Mouse (Mus musculus) liver, adult 2 months (tissue): Measurements from ENCODE around the gene Exoc3l.

ENCODE experiments used
- CTCF ChIP-seq: fragments of 200-500 bp; IDR thresholded peaks from 2 replicates; pipeline ENCODE4 v1.5.1; 2011; ENCODE audit warnings: low read depth, low read length, control low read depth
- POLR2A ChIP-seq: fragments of 200-500 bp; IDR thresholded peaks from 2 replicates; pipeline ENCODE4 v1.6.1; 2011; ENCODE audit warnings: low read length, control low read depth; ENCODE audit not compliant: insufficient read depth; ENCODE audit errors: extremely low read depth

DNA sequence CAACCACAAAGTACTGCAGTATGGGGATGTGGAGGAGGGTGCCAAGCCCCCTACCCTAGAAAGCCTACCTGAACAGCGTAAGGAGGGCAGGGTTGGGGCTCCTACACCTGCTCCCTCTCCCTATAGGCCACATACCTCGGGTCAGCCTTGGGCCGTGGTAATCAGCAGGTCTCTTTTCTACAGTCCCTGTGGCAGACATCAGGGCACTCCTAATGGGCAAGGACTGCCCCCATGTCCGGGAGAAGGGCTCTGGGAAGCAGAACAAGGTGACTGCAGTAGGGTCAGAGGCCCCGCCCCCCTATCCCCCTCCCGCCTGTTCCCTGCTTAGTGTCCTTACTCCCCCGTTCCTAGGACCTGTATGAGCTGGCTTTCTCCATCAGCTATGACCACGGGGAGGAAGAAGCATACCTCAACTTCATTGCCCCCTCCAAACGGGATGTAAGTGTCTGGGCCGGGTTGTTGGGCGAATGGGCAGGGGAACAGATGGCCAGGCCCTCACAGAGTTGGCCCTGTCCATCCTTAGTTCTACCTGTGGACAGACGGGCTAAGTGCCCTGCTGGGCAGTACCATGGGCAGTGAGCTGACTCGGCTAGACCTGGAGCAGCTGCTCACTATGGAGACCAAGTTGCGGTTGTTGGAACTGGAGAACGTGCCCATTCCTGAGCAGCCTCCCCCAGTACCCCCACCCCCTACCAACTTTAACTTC lies 13.4 kb upstream of the Exoc3l start:
- TF ChIP-seq CTCF (no peak), POLR2A (no peak)
